Mouse (Mus musculus): ENCODE measurements around the gene Tmcc3.
A peak's percentile ranks its signal among the peaks of the same experiment; 100 is the strongest.

The Tmcc3 gene

GRCm38 (mm10) chr10:94426000-94426920 lies 114.5 kb downstream of the Tmcc3 start:
- DNase-seq, result peak; percentile 95

DNA sequence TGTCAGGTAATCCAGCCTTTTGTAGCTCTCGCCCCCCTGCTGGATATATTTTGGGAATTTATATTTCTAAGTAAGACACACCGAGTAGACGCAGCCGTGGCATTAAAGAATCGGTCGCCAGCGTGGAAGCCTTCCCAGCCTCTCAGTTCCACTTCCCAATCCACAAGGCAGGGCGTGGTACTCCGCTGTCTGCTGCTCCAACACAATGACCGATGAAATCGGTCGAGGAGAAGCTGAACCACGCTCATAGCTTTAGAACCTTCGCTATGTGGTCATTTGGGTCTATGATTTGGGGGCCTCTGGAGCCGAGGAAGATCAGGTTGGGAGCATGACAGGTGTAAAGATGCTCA lies 115.1 kb downstream of the Tmcc3 start:
- DNase-seq, result peak; percentile 53

DNA sequence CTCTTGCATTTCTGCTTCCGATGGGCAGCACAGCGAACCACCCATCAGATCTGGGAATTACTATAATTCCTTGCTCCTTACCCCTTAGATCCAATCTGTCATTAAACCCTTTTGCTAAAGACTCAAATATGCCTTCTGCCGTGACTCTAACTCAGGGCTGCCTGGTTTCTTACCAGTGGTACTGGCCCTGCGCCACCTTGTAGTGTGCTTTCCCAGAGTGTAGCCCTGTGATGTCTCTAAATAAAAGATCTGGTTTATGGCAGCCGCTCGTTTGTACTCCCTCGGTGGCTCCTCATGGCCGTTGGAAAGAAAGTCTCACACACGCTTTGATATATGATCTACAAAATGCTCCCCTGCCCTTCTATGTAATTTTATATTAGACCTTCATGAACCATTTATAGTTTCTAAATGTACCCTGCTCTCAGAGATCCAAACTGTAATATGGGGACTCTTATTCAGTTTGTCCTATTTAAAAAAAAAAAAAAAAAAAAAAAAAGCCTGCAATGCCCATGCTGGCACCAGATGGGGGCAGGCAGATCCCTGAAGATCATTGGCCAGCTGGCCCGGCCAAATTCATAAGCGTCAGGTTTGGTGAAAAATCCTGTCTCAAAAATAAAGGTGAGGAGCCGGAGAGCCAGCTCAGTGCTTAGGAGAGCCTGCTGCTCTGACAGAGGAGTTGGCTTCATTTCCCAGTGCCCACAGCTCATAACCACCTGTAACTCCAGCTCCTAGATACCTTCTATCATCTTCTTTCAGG lies 116.6 kb downstream of the Tmcc3 start:
- DNase-seq, result peak; percentile 46

DNA sequence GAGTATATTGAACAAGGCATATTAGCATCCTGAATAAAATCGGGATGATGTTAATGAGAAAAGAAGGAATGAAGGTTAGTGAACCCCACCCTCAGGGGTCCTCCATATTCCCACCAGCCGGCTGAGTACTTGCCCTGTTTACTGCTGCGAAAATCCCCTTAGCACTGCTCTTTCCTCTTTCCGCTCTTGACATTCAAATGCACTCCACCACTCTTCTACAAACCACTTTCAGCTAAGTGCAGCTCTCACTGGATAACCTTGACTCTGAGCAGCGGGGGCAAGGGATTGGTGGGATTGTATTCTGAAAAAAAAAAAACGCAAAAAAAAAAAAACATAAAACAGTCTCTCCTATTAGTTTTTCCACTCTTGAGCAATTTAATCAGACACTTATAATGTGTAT lies 118.8 kb downstream of the Tmcc3 start:
- DNase-seq, result peak; percentile 64

DNA sequence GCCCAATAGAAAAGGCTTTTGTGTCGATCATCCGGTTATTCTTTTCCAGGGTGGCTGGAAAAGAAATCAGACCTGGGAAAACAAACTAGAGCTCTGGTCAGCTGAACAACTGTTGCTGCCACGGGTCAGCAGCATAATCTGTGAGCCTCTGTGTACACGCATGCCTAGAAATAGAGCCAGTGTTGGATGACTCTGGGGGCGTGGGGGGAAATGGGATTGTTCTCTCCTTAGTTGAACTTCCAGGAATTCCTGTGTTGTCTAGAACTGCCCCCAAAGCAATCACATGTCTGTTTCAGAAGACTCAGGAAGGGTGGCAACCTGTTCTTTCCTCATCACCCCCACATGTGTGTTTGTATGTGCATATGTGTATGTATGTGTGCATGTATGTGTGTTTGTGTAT lies 121.2 kb downstream of the Tmcc3 start:
- DNase-seq, result peak; percentile 87

- no peak for DNase-seq
Observed at GRCm38 (mm10) chr10:94433901-94434300, 122.2 kb downstream of the Tmcc3 start.

GRCm38 (mm10) chr10:94442725-94443124 lies 131.0 kb downstream of the Tmcc3 start:
- no peak for DNase-seq

DNA sequence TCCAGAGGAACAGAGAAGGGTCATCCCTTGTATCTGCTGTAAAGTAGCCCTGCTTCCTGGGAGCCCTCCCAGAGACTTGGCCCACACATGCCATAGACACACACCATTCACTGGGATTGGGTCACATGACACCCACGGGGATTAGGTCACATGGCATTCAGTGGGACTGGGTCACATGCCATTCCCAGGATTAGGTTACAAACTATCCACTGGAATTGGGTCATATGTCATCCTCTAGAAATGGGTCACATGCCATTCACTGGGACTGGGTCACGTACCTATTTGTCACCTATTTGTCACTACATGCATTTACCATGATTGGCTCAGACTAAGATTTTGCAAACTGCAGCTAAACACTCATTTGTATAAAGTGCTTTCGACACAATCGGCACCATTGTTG lies 131.7 kb downstream of the Tmcc3 start:
- DNase-seq, result no peak

- DNase-seq, result no peak
Observed at GRCm38 (mm10) chr10:94445192-94445591, 133.4 kb downstream of the Tmcc3 start.

DNA sequence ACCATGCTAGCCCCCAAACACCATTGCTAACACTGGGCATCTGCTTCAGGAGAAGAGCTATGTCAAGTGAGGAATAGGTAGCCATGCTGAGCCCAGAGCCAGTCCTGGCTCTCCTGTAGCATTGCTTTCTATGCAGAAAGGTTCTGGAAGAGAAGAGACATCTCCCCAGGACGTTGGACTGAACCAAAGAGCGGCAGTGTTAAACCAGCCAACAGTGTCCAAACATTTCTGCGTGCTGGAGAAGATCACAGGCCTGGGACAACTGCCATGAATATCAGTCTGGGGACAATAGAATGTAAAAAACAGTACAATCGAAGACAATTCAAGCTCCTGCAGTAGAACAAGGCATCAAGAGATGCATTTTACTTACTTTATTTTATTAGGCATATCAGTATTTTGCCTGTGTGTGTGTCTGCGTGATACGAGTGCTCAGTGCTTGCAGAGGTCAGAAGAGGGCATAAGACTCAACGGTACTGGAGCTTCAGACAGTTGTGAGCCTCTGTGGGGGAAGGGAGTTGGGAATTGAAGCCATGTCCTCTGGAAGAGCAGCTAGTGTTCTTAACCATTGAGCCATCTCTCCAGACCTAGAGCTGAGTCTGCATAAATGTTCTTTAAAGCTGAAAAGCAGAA lies 134.7 kb downstream of the Tmcc3 start:
- no peak for DNase-seq

DNA sequence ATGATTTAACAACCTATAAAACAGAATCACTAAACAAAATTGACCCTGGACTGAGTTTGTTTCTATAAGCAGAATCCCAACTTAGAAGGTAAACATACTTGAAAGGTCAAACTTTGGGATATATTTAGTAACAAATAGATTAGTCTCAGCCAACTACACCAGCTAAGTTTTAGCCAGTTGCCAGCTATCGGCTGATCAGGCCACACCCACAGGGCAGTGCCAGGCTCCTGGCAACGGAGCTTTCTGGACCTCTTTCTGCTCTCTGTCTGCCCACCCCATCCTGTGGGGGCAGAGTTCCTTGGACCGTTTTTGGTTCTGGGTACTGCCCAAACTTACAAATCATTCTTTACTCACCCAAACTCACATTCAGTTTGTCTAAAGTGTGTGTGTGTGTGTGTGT lies 137.9 kb downstream of the Tmcc3 start:
- peak; percentile 64 for DNase-seq

- DNase-seq, result no peak
Observed at GRCm38 (mm10) chr10:94450781-94451180, 139.0 kb downstream of the Tmcc3 start.

- no peak for DNase-seq
Observed at GRCm38 (mm10) chr10:94457454-94457853, 145.7 kb downstream of the Tmcc3 start.

GRCm38 (mm10) chr10:94458690-94459089 lies 146.9 kb downstream of the Tmcc3 start:
- no peak for DNase-seq

DNA sequence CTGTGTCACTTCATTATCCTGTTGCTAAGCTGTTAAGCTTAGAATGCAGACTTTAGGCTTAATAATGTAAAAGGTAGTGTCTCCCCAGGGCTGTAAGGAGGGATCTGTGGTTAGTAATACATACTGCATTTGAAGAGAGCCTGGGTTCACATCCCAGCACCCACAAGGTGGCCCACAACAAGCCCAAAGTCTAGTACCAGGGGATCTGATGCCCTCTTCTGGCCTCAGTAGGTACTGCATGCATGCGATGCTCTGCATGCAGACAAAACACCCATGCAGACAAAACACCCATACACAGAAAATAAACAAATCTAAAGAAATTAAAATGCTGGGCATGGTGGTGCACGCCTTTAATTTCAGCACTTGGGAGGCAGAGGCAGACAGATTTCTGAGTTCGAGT lies 149.6 kb downstream of the Tmcc3 start:
- DNase-seq, result no peak

DNA sequence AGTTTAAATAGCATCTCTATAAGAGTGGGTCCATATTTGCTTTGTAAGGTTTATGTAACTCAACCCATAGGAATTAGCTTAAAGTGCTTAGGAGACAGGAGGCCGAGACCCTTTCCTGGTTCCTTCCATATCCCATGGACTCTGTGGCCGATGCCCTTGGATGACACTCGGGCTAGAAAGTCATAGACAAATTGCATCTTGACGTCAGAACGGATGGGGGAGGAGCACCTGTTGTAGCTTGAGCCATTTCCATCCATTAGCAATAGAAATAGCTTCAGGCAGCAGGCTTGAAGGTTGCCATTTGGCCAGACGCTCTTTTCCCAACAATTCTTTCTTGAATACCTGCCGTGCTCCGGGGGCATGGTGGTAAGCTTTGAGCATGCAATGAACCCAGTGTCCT lies 150.1 kb downstream of the Tmcc3 start:
- DNase-seq, result no peak

- peak; percentile 97 for DNase-seq
Observed at GRCm38 (mm10) chr10:94462386-94463064, 150.8 kb downstream of the Tmcc3 start.

DNA sequence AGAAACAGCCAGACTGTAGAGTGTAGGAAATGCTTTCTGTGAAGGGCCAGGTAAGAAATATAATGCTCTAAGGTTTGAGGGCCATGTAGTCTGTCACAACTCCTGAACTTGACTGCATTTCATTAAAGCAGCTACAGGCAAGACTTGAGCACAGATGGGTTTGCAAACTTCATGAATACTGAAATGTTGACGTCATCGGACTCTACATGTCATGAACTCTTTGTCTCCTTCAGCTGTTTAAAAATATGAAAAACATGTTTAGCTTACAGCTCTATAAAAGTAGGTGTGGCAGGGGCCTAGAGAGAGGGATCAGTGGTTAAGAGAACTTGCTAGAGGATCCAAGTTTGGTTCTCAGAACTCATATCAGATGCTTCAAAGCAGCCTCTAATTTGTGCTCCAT lies 151.7 kb downstream of the Tmcc3 start:
- no peak for DNase-seq

- DNase-seq, result no peak
Observed at GRCm38 (mm10) chr10:94465646-94466045, 153.9 kb downstream of the Tmcc3 start.

GRCm38 (mm10) chr10:94466313-94466712 lies 154.6 kb downstream of the Tmcc3 start:
- DNase-seq, result peak; percentile 68

GRCm38 (mm10) chr10:94471487-94471886 lies 159.7 kb downstream of the Tmcc3 start:
- no peak for DNase-seq

GRCm38 (mm10) chr10:94473501-94473900 lies 161.8 kb downstream of the Tmcc3 start:
- no peak for DNase-seq

DNA sequence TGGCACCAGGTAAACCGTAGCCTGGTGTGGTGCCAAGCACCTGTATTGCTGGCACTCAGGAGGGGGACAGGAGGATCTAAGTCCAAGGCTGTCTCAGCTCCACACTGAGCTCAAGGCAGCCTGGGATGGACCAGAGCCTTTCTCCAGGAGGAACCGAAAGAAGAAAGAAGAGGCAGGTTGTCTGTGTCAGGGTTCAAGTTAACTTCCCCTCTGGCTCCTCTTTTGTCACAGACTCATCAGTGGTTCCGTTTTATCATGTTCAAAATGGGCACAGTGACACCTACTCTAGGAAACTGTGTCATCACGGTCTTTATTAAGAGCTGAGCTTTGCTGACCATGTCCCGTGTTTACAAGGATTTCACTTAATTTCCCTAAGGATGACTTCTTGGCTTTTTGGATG lies 162.4 kb downstream of the Tmcc3 start:
- DNase-seq, result peak; percentile 53

Data from lung, postnatal 36 days (tissue).